Mouse (Mus musculus) adrenal gland, adult 8-10 months (tissue): ENCODE measurements at regions not wholly inside any gene's neighbourhood (a gene's known extent, or its start where the extent isn't known, plus 50 kb on each side); places are given as distances from the start of the nearest gene placed in this dataset.

ENCODE experiments used
- DNase-seq: peaks from one replicate; pipeline ENCODE4 v3.0.0; 2022

DNA sequence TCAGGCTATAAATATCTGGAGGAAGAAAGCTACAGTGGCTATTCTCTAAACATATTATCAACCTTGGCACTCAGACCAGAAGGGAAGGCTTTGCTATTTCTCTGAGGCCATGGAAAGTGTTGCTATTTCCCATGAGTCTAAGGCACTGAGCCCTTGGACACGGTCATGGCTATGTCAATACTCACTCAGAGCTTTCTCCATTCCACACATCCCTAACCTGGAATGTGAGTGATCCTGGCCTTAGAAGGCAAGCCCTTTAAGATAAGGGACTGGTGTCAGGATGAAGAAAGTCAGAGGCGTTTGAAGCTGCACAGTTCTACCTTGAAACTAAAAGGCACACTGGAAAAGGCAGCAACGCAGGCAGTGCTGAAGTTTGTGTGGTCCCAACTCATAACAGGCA is 478.3 kb downstream of the Rps29 start:
- DNase-seq, result no peak

DNA sequence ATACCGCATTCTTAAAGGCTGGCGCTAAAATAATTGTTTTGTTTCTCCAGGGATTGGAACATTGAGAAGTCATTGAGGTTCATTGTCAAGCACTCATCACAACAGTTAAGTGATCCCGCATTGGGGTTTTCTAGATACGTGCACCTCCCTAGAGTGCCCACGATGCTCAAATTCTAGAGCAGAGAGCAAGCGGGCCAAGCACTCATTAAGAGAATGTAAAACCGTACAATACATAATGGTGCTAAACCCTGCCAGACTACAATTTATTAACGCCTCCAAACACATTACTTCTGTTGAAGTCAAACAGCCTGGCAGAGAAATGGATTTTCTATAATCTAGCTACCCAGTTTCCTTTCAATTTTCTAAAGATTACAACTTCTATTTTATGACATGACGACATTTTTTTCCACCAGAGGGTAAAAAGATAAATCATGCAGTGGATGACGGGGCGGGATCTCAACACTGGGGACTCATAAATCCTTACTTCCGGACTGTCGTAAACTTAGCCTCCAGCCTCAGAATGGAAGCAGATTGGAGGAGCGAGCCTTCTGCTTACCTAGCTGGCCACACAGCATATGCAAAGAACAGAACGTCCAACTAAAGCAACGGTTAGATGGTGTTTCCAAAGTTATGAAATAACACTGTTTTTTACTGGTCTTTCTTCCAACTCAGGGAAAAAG is 482.8 kb downstream of the Rps29 start:
- no peak for DNase-seq

DNA sequence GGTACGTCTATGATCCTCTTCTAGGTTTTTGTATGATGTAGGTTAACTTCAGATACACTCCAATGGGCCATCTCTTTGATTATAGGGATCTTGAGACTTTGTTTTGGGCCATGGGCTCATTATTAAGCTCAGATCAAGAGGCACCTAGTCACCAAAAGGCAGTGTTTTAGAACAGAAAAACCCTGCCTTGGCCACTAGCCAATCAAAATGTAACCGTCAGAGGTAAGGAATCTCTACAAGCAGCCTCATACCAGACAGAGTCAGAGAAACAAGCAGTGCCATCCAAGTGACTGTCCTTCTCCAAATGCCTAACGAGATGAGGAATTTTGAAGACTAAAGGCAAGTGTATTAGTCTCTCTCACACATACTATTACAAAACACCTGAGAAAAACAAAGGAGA is 487.0 kb downstream of the Rps29 start:
- DNase-seq, result no peak

DNA sequence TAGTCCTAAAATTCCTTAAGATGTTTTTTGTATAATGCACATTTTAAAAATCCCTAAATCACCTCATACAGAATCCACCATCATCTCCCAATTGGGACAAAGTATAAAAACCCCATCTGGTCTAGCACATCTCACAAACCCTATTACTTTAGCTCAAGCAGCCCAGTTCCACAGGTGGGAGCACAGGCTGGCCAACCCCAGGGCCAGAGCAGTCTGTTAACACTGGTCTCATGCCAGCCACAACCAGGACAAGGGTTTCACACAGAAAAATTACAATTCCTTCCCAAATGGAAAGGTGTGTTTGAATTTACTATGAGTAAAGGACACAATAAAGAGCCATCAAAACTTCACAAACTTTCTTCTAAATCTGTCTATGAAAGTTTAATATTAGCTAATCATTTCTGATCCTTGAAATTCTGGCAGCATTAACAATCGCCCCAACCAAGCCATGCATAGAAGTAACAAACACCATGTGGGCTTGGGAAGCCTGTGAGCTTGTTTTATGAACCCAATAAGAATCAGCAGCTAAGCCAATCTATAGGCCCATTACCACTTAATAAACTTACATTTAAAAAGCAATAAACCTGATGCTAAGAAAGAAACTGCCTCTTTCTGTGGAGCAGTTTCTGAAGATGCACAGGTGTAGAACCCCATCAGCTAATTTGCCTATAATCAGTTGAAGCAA is 512.9 kb downstream of the Rps29 start:
- DNase-seq, result no peak

GRCm38 (mm10) chr12:68643671-68644070 is 515.3 kb downstream of the Rps29 start:
- DNase-seq, result no peak

DNA sequence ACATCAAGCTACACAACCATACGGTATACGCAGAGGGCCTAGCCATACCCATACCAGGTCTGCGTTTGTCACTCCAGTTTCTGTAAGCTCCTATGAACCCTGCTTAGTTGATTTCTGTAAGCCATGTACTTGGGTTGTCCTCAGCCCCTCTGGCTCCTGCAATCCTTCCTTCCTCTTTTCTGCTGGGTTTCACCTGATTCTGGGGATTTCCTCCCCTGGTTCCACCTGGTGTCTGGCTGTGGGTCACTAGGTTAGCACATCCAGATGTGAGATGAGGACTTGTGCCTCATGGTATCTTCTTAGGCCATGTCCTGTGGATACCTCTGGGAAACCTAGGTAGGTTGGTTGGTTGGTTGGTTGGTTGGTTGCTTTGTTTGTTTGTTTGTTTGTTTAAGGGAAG is 526.5 kb downstream of the Rps29 start:
- DNase-seq, result no peak

DNA sequence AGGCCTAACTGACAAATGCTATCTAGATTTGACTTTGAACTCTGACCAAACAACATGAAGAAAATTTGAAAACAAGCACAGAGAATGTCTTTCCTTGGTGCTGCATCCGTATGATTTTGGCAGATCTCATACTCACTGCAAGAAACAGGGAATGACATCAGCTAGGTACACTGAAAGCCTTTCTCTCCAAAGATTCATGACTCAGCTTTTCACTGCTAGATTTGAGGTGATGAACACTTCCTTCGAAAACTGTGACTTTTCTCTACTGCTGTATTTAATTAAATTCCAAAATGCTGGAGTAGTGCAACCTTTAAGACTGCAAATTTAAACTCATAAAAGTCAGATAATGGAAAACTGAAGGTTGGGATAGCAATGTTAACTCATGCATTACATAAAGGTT is 540.6 kb downstream of the Rps29 start:
- no peak for DNase-seq

- no peak for DNase-seq
Observed at GRCm38 (mm10) chr12:68605417-68606000, 553.5 kb downstream of the Rps29 start.

DNA sequence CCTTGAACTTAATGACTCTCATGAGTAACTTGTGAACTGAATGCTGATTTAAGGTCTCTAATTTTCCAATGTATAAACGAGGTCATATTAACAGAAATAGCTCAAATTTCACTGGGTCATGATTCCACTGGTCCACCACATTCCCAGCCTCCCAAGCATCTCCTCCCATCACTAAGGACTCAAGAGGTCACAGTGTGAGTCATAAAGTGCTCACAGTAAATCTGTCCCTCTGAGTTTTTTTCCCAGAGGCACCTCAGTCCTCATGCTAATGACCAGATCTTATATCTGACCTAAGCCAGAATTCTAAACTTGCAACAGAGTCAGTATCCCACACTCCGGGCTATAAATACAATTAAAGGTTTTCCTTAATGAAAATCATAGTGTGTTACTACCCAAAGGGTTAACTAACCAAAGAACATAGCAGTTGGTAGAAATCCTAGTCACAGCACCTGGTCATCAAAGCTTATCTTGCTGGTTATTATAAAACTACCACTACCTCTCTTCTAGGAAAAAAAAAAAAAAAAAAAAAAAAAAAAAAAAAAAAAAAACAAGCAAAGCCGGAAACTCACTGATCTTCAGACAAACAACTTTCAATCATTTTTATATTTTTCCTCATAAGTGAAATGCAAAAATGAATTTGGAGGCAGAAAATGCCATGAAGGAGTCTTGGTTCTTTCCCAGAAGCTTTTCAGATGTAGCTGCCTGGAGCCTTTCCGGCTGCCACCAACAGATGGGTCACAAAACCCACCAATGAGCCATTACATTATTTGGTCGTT is 554.3 kb downstream of the Rps29 start:
- no peak for DNase-seq

GRCm38 (mm10) chr12:68602682-68603081 is 556.3 kb downstream of the Rps29 start:
- DNase-seq, result no peak

GRCm38 (mm10) chr12:68601366-68601765 is 557.6 kb downstream of the Rps29 start:
- DNase-seq, result no peak

- DNase-seq, result no peak
Observed at GRCm38 (mm10) chr12:68599681-68600596, 559.0 kb downstream of the Rps29 start.

GRCm38 (mm10) chr12:68599016-68599616 is 559.9 kb downstream of the Rps29 start:
- no peak for DNase-seq

DNA sequence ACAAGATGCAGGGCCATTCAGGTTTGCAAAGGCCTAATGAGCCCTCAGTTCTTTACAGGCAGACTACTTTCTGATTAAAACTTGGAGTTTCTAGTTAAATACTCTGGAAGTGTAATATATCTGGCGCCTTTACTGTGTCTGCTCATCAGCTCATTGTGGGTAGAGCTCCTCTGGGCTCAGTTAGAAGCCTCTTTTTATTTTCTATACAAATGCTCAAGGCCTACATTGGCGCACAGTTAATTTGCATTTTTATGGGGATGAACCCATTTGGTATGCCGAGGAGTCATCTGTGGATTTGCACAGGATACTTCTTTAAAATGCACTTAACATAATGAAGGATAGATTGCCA is 573.5 kb downstream of the Rps29 start:
- DNase-seq, result no peak

DNA sequence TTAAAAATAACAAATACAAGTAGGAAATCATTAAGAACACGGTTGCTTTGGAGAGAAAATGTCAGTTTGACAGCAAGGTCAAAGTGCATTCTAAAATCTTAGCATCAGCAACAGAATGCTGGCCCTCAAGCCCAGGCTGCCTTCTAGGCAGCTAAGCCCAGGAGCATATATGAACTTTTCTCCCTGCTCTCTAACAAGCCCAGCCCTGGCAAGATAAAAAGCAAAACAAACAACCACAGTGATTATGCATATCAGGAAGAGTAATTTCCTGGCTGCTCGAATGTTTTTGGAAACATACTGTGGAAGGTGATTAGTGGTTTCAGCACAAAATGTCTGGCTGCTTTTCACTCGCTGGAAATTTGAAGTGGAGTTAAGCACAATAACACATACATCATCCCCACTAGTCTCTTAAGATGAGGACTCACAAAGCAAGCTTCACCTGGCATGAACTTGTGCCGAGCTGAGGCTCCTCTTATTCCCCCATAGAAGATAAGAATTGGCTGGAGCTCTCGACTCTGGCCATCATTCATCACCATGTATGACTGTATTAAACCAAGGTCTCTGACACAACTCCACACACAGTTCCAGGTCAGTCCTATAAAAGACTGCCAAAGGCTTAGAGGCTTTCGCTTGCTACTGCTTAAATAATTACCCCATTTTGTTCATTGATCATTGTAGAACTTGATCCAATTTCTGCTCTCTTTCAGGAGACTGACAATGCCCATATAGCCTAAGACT is 574.0 kb downstream of the Rps29 start:
- peak; percentile 29 for DNase-seq

DNA sequence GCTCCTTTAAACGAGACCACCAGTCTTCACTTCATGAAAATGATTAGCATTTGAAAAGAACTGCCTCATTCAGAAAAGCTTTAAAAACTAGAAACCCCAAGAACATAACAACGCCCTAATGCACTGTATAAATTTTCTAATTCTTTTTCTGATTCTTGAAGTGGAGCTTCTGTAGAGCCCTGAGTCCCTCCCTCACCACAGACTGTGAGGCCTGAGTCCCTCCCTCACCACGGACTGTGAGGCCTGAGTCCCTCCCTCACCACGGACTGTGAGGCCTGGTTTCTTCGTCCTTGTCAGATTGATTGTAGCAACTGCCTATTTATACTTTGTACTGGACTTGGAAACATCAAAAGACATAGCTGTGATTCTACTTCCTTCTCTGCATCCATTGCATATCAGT is 579.1 kb downstream of the Rps29 start:
- no peak for DNase-seq

DNA sequence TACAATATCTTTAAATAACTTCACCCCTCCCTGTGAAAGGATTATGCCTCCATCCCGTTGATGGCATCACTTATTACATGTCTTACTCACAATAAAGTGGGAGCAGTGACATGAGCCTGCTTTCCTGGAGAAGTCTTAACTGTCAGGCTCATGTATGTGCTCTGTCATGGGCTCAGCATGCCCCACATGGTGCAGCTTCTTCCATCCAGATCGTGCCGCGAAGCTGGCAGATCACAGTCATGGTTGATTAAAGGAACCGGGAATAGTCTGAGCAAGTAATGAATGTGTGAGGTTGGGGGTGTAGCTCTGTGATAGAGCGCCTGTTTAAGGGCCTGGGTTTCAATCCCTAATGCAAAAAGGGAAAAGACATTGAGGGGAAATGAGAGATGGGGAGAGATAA is 581.5 kb downstream of the Rps29 start:
- DNase-seq, result no peak

DNA sequence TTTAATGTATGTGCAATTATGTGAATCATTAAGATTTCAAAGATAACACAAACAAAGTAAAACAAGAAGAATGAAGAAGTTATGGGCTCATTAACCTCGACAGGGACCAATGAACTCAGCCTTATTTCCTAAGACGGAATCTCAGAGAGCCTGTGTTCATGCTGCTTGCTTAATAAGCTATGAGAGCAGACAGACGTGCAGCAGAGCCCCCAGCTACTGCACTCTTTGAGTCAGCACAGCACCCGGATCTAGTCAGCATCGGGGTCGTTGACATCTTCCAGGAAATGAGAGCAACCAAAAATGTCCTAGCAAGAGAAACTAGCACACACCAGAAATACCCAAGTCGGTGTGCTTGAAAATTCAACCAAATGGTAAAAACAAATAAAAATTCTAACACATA is 582.1 kb downstream of the Rps29 start:
- DNase-seq, result no peak

- no peak for DNase-seq
Observed at GRCm38 (mm10) chr12:68554943-68555627, 603.9 kb downstream of the Rps29 start.

GRCm38 (mm10) chr12:68554292-68554691 is 604.7 kb downstream of the Rps29 start:
- DNase-seq, result no peak

- no peak for DNase-seq
Observed at GRCm38 (mm10) chr12:68541811-68542210, 617.2 kb downstream of the Rps29 start.
